Mouse (Mus musculus) R1 (cell line): ENCODE results near the gene Nicn1.
"Not testable (repeated sequence)": the region's sequence is repeated elsewhere in the genome, so short reads cannot be mapped to it uniquely, and the experiment has no call there.

Experiments used
- DNase-seq: peaks from one replicate; pipeline ENCODE4 v3.0.0-alpha.2; 2018; ENCODE audit warnings: low read depth, low spot score

The Nicn1 gene

GRCm38 (mm10) chr9:108278697-108279450 is 11.4 kb upstream of the Nicn1 start:
- DNase-seq = peak; percentile 85

GRCm38 (mm10) chr9:108280071-108280828 is 10.0 kb upstream of the Nicn1 start:
- DNase-seq = no peak

GRCm38 (mm10) chr9:108284410-108284809 is 5.8 kb upstream of the Nicn1 start:
- DNase-seq = peak; percentile 86

- peak; percentile 84 for DNase-seq
Observed at GRCm38 (mm10) chr9:108287526-108288238, 2.5 kb upstream of the Nicn1 start.

- no peak for DNase-seq
Observed at GRCm38 (mm10) chr9:108289347-108289746, 882 bp upstream of the Nicn1 start.

GRCm38 (mm10) chr9:108290773-108291172 is 544 bp downstream of the Nicn1 start:
- no peak for DNase-seq

GRCm38 (mm10) chr9:108296453-108297355 is 6.5 kb downstream of the Nicn1 start, which contains the start of gene Amt:
TSS of gene Amt (plus strand) at chr9:108296853.
- peak; percentile 97 for DNase-seq

GRCm38 (mm10) chr9:108301853-108302252 is 11.6 kb downstream of the Nicn1 start:
- peak; percentile 76 for DNase-seq

GRCm38 (mm10) chr9:108304716-108305115 is 14.5 kb downstream of the Nicn1 start:
- no peak for DNase-seq

- no peak for DNase-seq
Observed at GRCm38 (mm10) chr9:108305170-108305569, 14.9 kb downstream of the Nicn1 start.

- peak; percentile 100 for DNase-seq
Observed at GRCm38 (mm10) chr9:108305629-108306520, 15.6 kb downstream of the Nicn1 start, which contains the start of the genes Rhoa and Tcta. TSS of gene Rhoa (plus strand) at chr9:108306129. TSS of gene Tcta (minus strand) at chr9:108306160.

GRCm38 (mm10) chr9:108306571-108306980 is 16.3 kb downstream of the Nicn1 start:
- peak; percentile 75 for DNase-seq

GRCm38 (mm10) chr9:108307021-108307807 is 17.0 kb downstream of the Nicn1 start:
- DNase-seq = no peak

- no peak for DNase-seq
Observed at GRCm38 (mm10) chr9:108308141-108308540, 17.9 kb downstream of the Nicn1 start.

- peak; percentile 47 for DNase-seq
Observed at GRCm38 (mm10) chr9:108317572-108317971, 27.3 kb downstream of the Nicn1 start.

- DNase-seq = no peak
Observed at GRCm38 (mm10) chr9:108318462-108318861, 28.2 kb downstream of the Nicn1 start.

- DNase-seq = not testable (repeated sequence)
Observed at GRCm38 (mm10) chr9:108322054-108322453, 31.8 kb downstream of the Nicn1 start.

- DNase-seq = no peak
Observed at GRCm38 (mm10) chr9:108324784-108325183, 34.6 kb downstream of the Nicn1 start.

GRCm38 (mm10) chr9:108325811-108326210 is 35.6 kb downstream of the Nicn1 start:
- DNase-seq = no peak
